Mouse (Mus musculus) cerebellum, adult 2 months (tissue): ENCODE data around the gene Gng5. TPM values are rescaled to one million over a fixed set of nuclear protein-coding genes. Genes with fewer than 3 reads are reported as not detected.

ENCODE experiments used
- DNase-seq, 2 experiments: peaks; one replicate each; pipeline ENCODE4 v3.0.0; 2021
- H3K27ac ChIP-seq: fragments of 200-500 bp; 2 replicates; pipeline ENCODE4 v1.5.1; 2012; ENCODE audit warnings: low read length, control low read depth, inconsistent platforms; ENCODE audit not compliant: insufficient read depth
- H3K27me3 ChIP-seq: fragments of 200-500 bp; 2 replicates; pipeline ENCODE4 v1.6.1; 2012; ENCODE audit warnings: inconsistent platforms, mild to moderate bottlenecking, low read length, moderate library complexity; ENCODE audit not compliant: control insufficient read depth, insufficient read depth
- H3K4me1 ChIP-seq: fragments of 200-500 bp; 2 replicates; pipeline ENCODE4 v1.6.1; 2011; ENCODE audit warnings: low read length; ENCODE audit not compliant: control insufficient read depth, insufficient read depth
- H3K4me3 ChIP-seq: fragments of 200-500 bp; replicated peaks from 2 replicates; pipeline ENCODE3; 2011; ENCODE audit warnings: mild to moderate bottlenecking, low read depth, low read length, control low read depth; ENCODE audit not compliant: insufficient read depth
- CTCF ChIP-seq: fragments of 200-500 bp; IDR thresholded peaks from 2 replicates; pipeline ENCODE4 v1.5.1; 2011; ENCODE audit warnings: low read depth, mild to moderate bottlenecking, control low read depth, low read length, moderate library complexity, borderline replicate concordance; ENCODE audit not compliant: insufficient read depth
- POLR2A ChIP-seq: fragments of 200-500 bp; IDR thresholded peaks from 2 replicates; pipeline ENCODE4 v1.6.1; 2011; ENCODE audit warnings: low read length, control low read depth, borderline replicate concordance; ENCODE audit not compliant: insufficient read depth
- WGBS: fragments of 180-500 bp; shearing (Covaris S2); methylation state at CpG from one replicate; pipeline ENCODE4 v1.1.7; 2018; 5-methylcytosine and 5-hydroxymethylcytosine counted together
- polyA plus RNA-seq: library from polyadenylated mRNA; depleted of rRNA; stranded (reverse); fragments of >200 nt; gene quantifications from 2 replicates; pipeline ENCODE4 v1.2.3, GENCODE M21; 2012; rRNA removed

The Gng5 gene
- polyA plus RNA-seq, 1 experiment, result 93.9 TPM

DNA sequence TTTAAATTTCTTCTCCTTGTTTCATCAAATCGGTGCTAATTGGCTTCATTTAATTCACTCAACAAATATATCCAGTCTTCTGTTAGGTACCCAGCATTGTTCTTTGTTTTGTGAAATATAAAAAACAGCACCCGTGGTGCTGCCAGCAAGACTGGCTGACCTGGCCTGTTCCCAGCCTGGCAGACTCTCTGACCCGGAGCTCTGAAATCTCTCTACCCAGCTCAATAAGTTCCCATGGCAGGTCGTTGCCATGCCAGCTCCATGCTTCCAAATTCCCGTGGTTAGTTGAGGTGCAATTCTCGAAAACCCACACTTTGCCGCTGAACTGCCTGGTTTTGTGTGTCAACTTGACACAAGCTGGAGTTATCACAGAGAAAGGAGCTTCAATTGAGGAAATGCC is 55.2 kb downstream of the Gng5 start:
- TF ChIP-seq POLR2A (no peak), CTCF (no peak)

More for the DNA sequence above, 55.2 kb downstream of the Gng5 start:
- Histone ChIP-seq H3K4me1 (no peaks in the 10 kb centered on the region), H3K4me3 (no peak overlapping the region), H3K27me3 (no peaks in the 10 kb centered on the region), H3K27ac (no peak overlapping the region)
- 31% methylated on average over 7 of the region's 7 CpGs for WGBS
- no peak for DNase-seq

Other genes with a start within 250 kb of the Gng5 start
- gene Ssx2ip, start 95.2 kb upstream of the Gng5 start, polyA plus RNA-seq, result 33.2 and 33.5 TPM in 2 replicates
- 2.7 and 3.0 TPM in 2 replicates for gene Ctbs, start 50.0 kb upstream of the Gng5 start, polyA plus RNA-seq
- gene Spata1, start 54 bp upstream of the Gng5 start, polyA plus RNA-seq, result 2.6 and 2.7 TPM in 2 replicates
- gene Rpf1, start 21.6 kb downstream of the Gng5 start, polyA plus RNA-seq, result 19.6 and 20.6 TPM in 2 replicates
- 0.13 and 0.35 TPM in 2 replicates for gene Uox, start 70.6 kb downstream of the Gng5 start, polyA plus RNA-seq
- not detected in 2 replicates for gene Dnase2b, start 115.8 kb downstream of the Gng5 start, polyA plus RNA-seq
- not detected in 2 replicates for gene 4930503B20Rik, start 151.5 kb downstream of the Gng5 start, polyA plus RNA-seq
- 0.14 TPM in 1 of 2 replicates, not detected in the other for gene Samd13, start 185.8 kb downstream of the Gng5 start, polyA plus RNA-seq